Mouse (Mus musculus): ENCODE measurements at regions not wholly inside any gene's neighbourhood (a gene's known extent, or its start where the extent isn't known, plus 50 kb on each side); places are given as distances from the start of the nearest gene placed in this dataset.

DNA sequence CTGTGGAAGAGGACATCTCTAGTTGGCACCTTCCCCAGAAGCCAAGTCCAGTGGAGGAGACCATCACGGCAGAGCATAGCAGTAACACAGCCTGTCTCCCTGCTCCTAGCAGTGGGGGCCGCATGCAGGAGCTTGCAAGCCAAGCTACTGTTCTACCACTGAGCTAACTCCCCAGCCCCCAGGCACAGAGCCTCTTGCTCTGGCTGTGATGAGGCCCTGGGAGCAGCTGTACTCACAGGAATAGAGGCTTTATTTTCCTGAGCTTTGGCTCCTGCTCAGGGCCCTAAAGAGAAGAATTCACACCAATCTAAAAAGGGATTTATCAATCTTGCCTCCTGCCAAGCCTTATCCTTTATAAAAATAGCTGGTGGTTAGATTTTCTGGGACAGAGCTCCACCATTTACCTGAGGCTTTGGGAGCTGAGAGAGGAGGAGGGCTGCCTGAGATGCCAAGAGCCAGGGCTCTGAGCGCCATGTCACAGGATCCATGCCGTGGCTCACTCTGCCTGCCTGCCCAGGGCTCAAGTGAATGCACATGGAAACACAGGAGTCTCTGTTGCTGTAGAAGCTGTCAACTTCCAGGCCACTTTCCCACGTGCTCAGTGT, 222.7 kb upstream of the Tcerg1l start:
- ATAC-seq: no peak
- Histone ChIP-seq H3K9ac (ENCODE audit: low read depth, low read length) (no peak overlapping the region), H3K4me1 (replicated peaks; ENCODE audit: control insufficient read depth, insufficient read depth, low read length) (no peaks in the 10 kb centered on the region), H3K4me3 (ENCODE audit: low read depth, low read length) (no peak overlapping the region), H3K9me3 (ENCODE audit: control insufficient read depth) (no peaks in the 10 kb centered on the region), H3K4me2 (replicated peaks; ENCODE audit: low read depth) (no peak overlapping the region), H3K27me3 (replicated peaks; ENCODE audit: control insufficient read depth, insufficient read depth, low read length) (0 out of 2 replicates have a peak, but pooled peaks cover 3% of the 10 kb centered on the region), H3K36me3 (ENCODE audit: control insufficient read depth, insufficient read depth) (no peaks in the 10 kb centered on the region), H3K27ac (ENCODE audit: low read depth, low read length) (no peak overlapping the region)
- no peak for TF ChIP-seq CTCF (IDR thresholded peaks at IDR 0.05; ENCODE audit: low read depth)
- WGBS: 75% methylated on average over 5 of the region's 5 CpGs

DNA sequence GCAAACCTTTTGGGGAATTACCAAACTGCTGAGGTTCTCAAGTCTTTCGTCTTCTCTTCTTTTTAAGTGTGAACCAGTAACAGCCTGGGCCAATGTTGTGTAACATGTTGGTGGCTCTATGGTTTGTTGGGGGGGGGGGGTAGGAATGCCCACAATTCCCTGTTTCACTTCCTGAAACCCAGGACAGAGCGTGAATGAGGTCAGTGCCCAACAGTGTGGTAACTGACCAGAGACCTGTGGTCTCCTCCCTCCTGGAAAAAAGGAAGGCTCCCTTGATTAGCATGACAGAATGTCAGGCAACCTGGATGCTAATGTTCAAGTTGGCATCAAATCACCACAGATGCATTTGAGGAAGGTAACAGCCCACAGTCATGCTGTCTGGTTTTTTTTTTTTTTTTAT, 218.9 kb upstream of the Tcerg1l start:
- ATAC-seq: no peak
- no peaks in the 10 kb centered on the region for H3K9me3 ChIP-seq (ENCODE audit: control insufficient read depth)
- H3K27ac ChIP-seq (ENCODE audit: low read depth, low read length): no peak overlapping the region
- no peak for TF ChIP-seq CTCF (IDR thresholded peaks at IDR 0.05; ENCODE audit: low read depth)
- no peak overlapping the region for H3K9ac ChIP-seq (ENCODE audit: low read depth, low read length)
- no peak overlapping the region for H3K4me2 ChIP-seq (replicated peaks; ENCODE audit: low read depth)
- H3K27me3 ChIP-seq (replicated peaks; ENCODE audit: control insufficient read depth, insufficient read depth, low read length): no peaks in the 10 kb centered on the region
- no peak overlapping the region for H3K4me3 ChIP-seq (ENCODE audit: low read depth, low read length)
- no peaks in the 10 kb centered on the region for H3K4me1 ChIP-seq (replicated peaks; ENCODE audit: control insufficient read depth, insufficient read depth, low read length)
- no peaks in the 10 kb centered on the region for H3K36me3 ChIP-seq (ENCODE audit: control insufficient read depth, insufficient read depth)
- 85% methylated on average over 2 of the region's 2 CpGs for WGBS

DNA sequence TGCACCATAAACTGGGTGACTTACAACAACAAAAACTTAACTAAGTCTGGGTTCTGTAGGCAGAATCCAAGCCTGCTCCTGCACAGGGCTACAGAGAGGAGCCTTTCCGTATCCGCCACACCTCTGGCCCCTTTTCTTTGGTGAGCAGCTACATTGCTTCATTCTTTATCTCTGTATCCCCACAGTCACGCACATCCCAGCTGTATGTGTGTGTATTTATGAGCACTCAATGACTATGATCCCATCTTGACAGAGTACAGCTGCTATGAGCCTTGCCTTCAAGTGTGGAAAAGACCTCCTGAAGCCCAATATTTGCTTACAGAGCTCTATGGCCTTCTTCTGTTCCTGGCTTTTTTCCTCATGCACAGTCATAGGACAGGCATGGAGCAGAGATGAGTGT, 212.1 kb upstream of the Tcerg1l start:
- no peak for ATAC-seq
- no peak overlapping the region for H3K27ac ChIP-seq (ENCODE audit: low read depth, low read length)
- no peaks in the 10 kb centered on the region for H3K36me3 ChIP-seq (ENCODE audit: control insufficient read depth, insufficient read depth)
- H3K27me3 ChIP-seq (replicated peaks; ENCODE audit: control insufficient read depth, insufficient read depth, low read length): no peaks in the 10 kb centered on the region
- no peak for TF ChIP-seq CTCF (IDR thresholded peaks at IDR 0.05; ENCODE audit: low read depth)
- H3K4me2 ChIP-seq (replicated peaks; ENCODE audit: low read depth): no peak overlapping the region
- H3K4me1 ChIP-seq (replicated peaks; ENCODE audit: control insufficient read depth, insufficient read depth, low read length): no peaks in the 10 kb centered on the region
- H3K9me3 ChIP-seq (ENCODE audit: control insufficient read depth): no peaks in the 10 kb centered on the region
- no peak overlapping the region for H3K4me3 ChIP-seq (ENCODE audit: low read depth, low read length)
- no peak overlapping the region for H3K9ac ChIP-seq (ENCODE audit: low read depth, low read length)
- 55% methylated on average over 3 of the region's 3 CpGs for WGBS

DNA sequence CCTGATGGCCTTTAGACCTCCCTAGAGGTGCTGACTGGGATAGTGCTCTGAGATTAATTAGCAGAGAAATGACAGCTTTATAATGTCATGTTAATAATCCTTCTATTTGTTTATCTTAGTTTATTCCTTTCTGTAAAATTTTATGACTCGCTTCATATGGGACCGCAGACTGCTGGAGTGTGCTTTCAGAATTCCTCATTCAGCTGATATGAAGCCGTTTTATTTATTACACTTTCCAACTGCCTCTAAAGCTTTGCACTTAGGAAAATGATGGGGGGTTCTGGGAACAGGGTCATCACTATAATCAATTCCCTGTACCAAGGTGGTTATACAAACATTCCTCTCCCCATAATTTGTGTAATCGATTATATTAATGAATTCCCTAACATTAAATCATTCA, 211.6 kb upstream of the Tcerg1l start:
- no peak overlapping the region for H3K27ac ChIP-seq (ENCODE audit: low read depth, low read length)
- H3K36me3 ChIP-seq (ENCODE audit: control insufficient read depth, insufficient read depth): no peaks in the 10 kb centered on the region
- no peak overlapping the region for H3K4me2 ChIP-seq (replicated peaks; ENCODE audit: low read depth)
- no peaks in the 10 kb centered on the region for H3K4me1 ChIP-seq (replicated peaks; ENCODE audit: control insufficient read depth, insufficient read depth, low read length)
- no peaks in the 10 kb centered on the region for H3K27me3 ChIP-seq (replicated peaks; ENCODE audit: control insufficient read depth, insufficient read depth, low read length)
- no peak for TF ChIP-seq CTCF (IDR thresholded peaks at IDR 0.05; ENCODE audit: low read depth)
- ATAC-seq: no peak
- no peak overlapping the region for H3K9ac ChIP-seq (ENCODE audit: low read depth, low read length)
- WGBS: 40% methylated on average over 4 of the region's 4 CpGs
- no peaks in the 10 kb centered on the region for H3K9me3 ChIP-seq (ENCODE audit: control insufficient read depth)
- H3K4me3 ChIP-seq (ENCODE audit: low read depth, low read length): no peak overlapping the region

DNA sequence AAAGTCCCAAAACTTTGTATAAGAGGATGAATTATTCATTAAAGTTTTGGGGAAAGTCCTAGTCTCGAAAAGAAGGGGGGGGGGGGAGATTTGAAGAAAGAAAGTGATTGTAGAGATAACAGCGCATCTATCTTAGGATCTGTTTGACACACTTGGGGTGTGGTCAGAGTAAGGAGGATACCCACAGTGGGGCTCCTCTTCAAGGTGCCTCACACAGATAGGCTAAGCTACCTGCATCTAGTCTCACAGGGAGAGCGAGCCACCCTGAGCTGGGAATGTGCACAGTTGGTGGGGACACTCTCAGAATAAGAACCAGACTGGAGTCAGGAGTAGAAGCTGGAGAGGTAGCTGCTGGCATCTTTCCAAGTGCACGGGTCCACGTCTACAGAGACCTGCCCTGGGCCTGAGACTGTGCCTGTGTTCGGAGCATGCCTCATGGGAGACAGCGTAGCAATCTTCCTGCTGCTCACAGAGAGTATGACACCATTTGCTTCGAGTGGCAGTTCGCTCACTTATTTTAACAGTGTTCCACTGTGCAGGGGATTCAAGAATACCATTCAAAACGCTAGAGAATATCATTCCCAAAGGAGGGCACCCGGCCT, 208.9 kb upstream of the Tcerg1l start:
- H3K9me3 ChIP-seq (ENCODE audit: control insufficient read depth): no peaks in the 10 kb centered on the region
- H3K4me3 ChIP-seq (ENCODE audit: low read depth, low read length): no peak overlapping the region
- no peak for ATAC-seq
- no peaks in the 10 kb centered on the region for H3K4me1 ChIP-seq (replicated peaks; ENCODE audit: control insufficient read depth, insufficient read depth, low read length)
- H3K9ac ChIP-seq (ENCODE audit: low read depth, low read length): no peak overlapping the region
- H3K27ac ChIP-seq (ENCODE audit: low read depth, low read length): no peak overlapping the region
- TF ChIP-seq CTCF (IDR thresholded peaks at IDR 0.05; ENCODE audit: low read depth): no peak
- no peaks in the 10 kb centered on the region for H3K27me3 ChIP-seq (replicated peaks; ENCODE audit: control insufficient read depth, insufficient read depth, low read length)
- no peaks in the 10 kb centered on the region for H3K36me3 ChIP-seq (ENCODE audit: control insufficient read depth, insufficient read depth)
- H3K4me2 ChIP-seq (replicated peaks; ENCODE audit: low read depth): no peak overlapping the region
- 77% methylated on average over 11 of the region's 11 CpGs for WGBS

DNA sequence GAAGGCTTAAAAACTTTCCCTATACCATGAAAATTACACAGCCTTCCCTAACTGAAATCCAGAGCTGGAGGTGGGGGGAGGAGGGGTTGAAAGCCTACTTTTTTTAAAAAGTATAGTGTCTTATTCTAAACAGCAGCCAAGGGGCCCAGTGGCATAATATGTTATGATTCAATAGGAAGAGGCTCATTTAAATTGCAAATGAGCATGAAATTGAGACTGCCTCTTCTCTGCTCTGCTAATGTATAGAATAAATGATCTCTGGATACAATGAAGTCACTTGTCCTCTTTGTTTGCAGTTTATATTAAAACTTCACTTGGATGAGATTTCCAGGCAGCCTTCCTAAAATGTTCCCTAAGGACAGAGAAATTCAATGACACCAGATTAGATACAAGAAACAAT, 208.4 kb upstream of the Tcerg1l start:
- H3K27ac ChIP-seq (ENCODE audit: low read depth, low read length): no peak overlapping the region
- no peak for ATAC-seq
- H3K36me3 ChIP-seq (ENCODE audit: control insufficient read depth, insufficient read depth): no peaks in the 10 kb centered on the region
- H3K9ac ChIP-seq (ENCODE audit: low read depth, low read length): no peak overlapping the region
- H3K4me2 ChIP-seq (replicated peaks; ENCODE audit: low read depth): no peak overlapping the region
- no peaks in the 10 kb centered on the region for H3K4me1 ChIP-seq (replicated peaks; ENCODE audit: control insufficient read depth, insufficient read depth, low read length)
- TF ChIP-seq CTCF (IDR thresholded peaks at IDR 0.05; ENCODE audit: low read depth): no peak
- H3K27me3 ChIP-seq (replicated peaks; ENCODE audit: control insufficient read depth, insufficient read depth, low read length): no peaks in the 10 kb centered on the region
- no peaks in the 10 kb centered on the region for H3K9me3 ChIP-seq (ENCODE audit: control insufficient read depth)
- no peak overlapping the region for H3K4me3 ChIP-seq (ENCODE audit: low read depth, low read length)
